Mouse (Mus musculus): Measurements from ENCODE around the gene Nubp1. TPM values are rescaled to one million over a fixed set of nuclear protein-coding genes. Genes with fewer than 3 reads are reported as not detected.

Gene Nubp1
- polyA plus RNA-seq, 1 experiment from 2014 or later = 49.7 TPM

GRCm38 (mm10) chr16:10438055-10438454 is 26.3 kb downstream of the Nubp1 start:
- no peak for ATAC-seq (ENCODE audit: low read depth)
- Histone ChIP-seq H3K9ac (replicated peaks; ENCODE audit: low read depth, low read length) (no peak overlapping the region), H3K4me2 (ENCODE audit: low read depth, low read length) (no peak overlapping the region), H3K4me3 (ENCODE audit: low read depth, low read length) (no peak overlapping the region), H3K4me1 (ENCODE audit: control insufficient read depth, insufficient read depth, low read length) (no peaks in the 10 kb centered on the region), H3K9me3 (ENCODE audit: control insufficient read depth, low read length) (no peaks in the 10 kb centered on the region), H3K27ac (ENCODE audit: low read depth, low read length) (no peak overlapping the region), H3K36me3 (ENCODE audit: control insufficient read depth, insufficient read depth, low read length) (no peaks in the 10 kb centered on the region), H3K27me3 (ENCODE audit: control insufficient read depth, insufficient read depth, low read length) (no peaks in the 10 kb centered on the region)
- 83% methylated on average over 5 of the region's 5 CpGs for WGBS

GRCm38 (mm10) chr16:10441328-10441727 is 29.6 kb downstream of the Nubp1 start:
- Histone ChIP-seq H3K4me3 (ENCODE audit: low read depth, low read length) (no peak overlapping the region), H3K36me3 (ENCODE audit: control insufficient read depth, insufficient read depth, low read length) (no peaks in the 10 kb centered on the region), H3K27ac (ENCODE audit: low read depth, low read length) (no peak overlapping the region), H3K9ac (replicated peaks; ENCODE audit: low read depth, low read length) (no peak overlapping the region), H3K27me3 (ENCODE audit: control insufficient read depth, insufficient read depth, low read length) (no peaks in the 10 kb centered on the region), H3K9me3 (ENCODE audit: control insufficient read depth, low read length) (no peaks in the 10 kb centered on the region), H3K4me1 (ENCODE audit: control insufficient read depth, insufficient read depth, low read length) (peaks cover 10% of the 10 kb centered on the region), H3K4me2 (ENCODE audit: low read depth, low read length) (no peak overlapping the region)
- no peak for ATAC-seq (ENCODE audit: low read depth)
- WGBS = 85% methylated on average over 6 of the region's 6 CpGs

- Histone ChIP-seq H3K9me3 (ENCODE audit: control insufficient read depth, low read length) (no peaks in the 10 kb centered on the region), H3K4me3 (ENCODE audit: low read depth, low read length) (no peak overlapping the region), H3K27ac (ENCODE audit: low read depth, low read length) (no peak overlapping the region), H3K9ac (replicated peaks; ENCODE audit: low read depth, low read length) (no peak overlapping the region), H3K27me3 (ENCODE audit: control insufficient read depth, insufficient read depth, low read length) (no peaks in the 10 kb centered on the region), H3K4me2 (ENCODE audit: low read depth, low read length) (no peak overlapping the region), H3K36me3 (ENCODE audit: control insufficient read depth, insufficient read depth, low read length) (no peaks in the 10 kb centered on the region), H3K4me1 (ENCODE audit: control insufficient read depth, insufficient read depth, low read length) (peaks cover 10% of the 10 kb centered on the region)
- ATAC-seq (ENCODE audit: low read depth) = no peak
- 95% methylated on average over 4 of the region's 4 CpGs for WGBS
Observed at GRCm38 (mm10) chr16:10441761-10442160, 30.0 kb downstream of the Nubp1 start.

- Histone ChIP-seq H3K36me3 (ENCODE audit: control insufficient read depth, insufficient read depth, low read length) (no peaks in the 10 kb centered on the region), H3K27ac (ENCODE audit: low read depth, low read length) (no peak overlapping the region), H3K9ac (replicated peaks; ENCODE audit: low read depth, low read length) (no peak overlapping the region), H3K4me2 (ENCODE audit: low read depth, low read length) (no peak overlapping the region), H3K4me1 (ENCODE audit: control insufficient read depth, insufficient read depth, low read length) (peaks cover 16% of the 10 kb centered on the region), H3K4me3 (ENCODE audit: low read depth, low read length) (no peak overlapping the region), H3K9me3 (ENCODE audit: control insufficient read depth, low read length) (no peaks in the 10 kb centered on the region), H3K27me3 (ENCODE audit: control insufficient read depth, insufficient read depth, low read length) (no peaks in the 10 kb centered on the region)
- no peak for ATAC-seq (ENCODE audit: low read depth)
Observed at GRCm38 (mm10) chr16:10443723-10444122, 32.0 kb downstream of the Nubp1 start.

- H3K9ac ChIP-seq (replicated peaks; ENCODE audit: low read depth, low read length) = peak overlapping the region; percentile 70
- H3K27ac ChIP-seq (ENCODE audit: low read depth, low read length) = peak overlapping the region; percentile 82
- H3K9me3 ChIP-seq (ENCODE audit: control insufficient read depth, low read length) = no peaks in the 10 kb centered on the region
- WGBS = 16% methylated on average over 13 of the region's 13 CpGs
- peaks cover 16% of the 10 kb centered on the region for H3K4me1 ChIP-seq (ENCODE audit: control insufficient read depth, insufficient read depth, low read length)
- ATAC-seq (ENCODE audit: low read depth) = peak; percentile 77
- H3K4me3 ChIP-seq (ENCODE audit: low read depth, low read length) = peak overlapping the region; percentile 59
- no peaks in the 10 kb centered on the region for H3K27me3 ChIP-seq (ENCODE audit: control insufficient read depth, insufficient read depth, low read length)
- H3K4me2 ChIP-seq (ENCODE audit: low read depth, low read length) = peak overlapping the region; percentile 93
- H3K36me3 ChIP-seq (ENCODE audit: control insufficient read depth, insufficient read depth, low read length) = no peaks in the 10 kb centered on the region
Observed at GRCm38 (mm10) chr16:10446573-10447263, 35.0 kb downstream of the Nubp1 start.

GRCm38 (mm10) chr16:10447264-10447594 is 35.5 kb downstream of the Nubp1 start, which contains the start of gene Tvp23a:
Gene Tvp23a, minus strand, starts transcription at chr16:10447362.
- Histone ChIP-seq H3K27ac (ENCODE audit: low read depth, low read length) (peak within 1 kb of the TSS; percentile 82), H3K36me3 (ENCODE audit: control insufficient read depth, insufficient read depth, low read length) (no peaks in the 10 kb centered on the region), H3K4me2 (ENCODE audit: low read depth, low read length) (peak within 1 kb of the TSS; percentile 93), H3K9me3 (ENCODE audit: control insufficient read depth, low read length) (no peaks in the 10 kb centered on the region), H3K4me3 (ENCODE audit: low read depth, low read length) (peak within 1 kb of the TSS; percentile 59), H3K4me1 (ENCODE audit: control insufficient read depth, insufficient read depth, low read length) (peaks cover 16% of the 10 kb centered on the region), H3K9ac (replicated peaks; ENCODE audit: low read depth, low read length) (peak within 1 kb of the TSS; percentile 70), H3K27me3 (ENCODE audit: control insufficient read depth, insufficient read depth, low read length) (no peaks in the 10 kb centered on the region)
- peak; percentile 99 for ATAC-seq (ENCODE audit: low read depth)
- 3% methylated on average over 12 of the region's 12 CpGs for WGBS

- Histone ChIP-seq H3K27me3 (ENCODE audit: control insufficient read depth, insufficient read depth, low read length) (no peaks in the 10 kb centered on the region), H3K27ac (ENCODE audit: low read depth, low read length) (peak overlapping the region; percentile 82; the same call in 1 of the 2 replicates), H3K36me3 (ENCODE audit: control insufficient read depth, insufficient read depth, low read length) (no peaks in the 10 kb centered on the region), H3K4me2 (ENCODE audit: low read depth, low read length) (peak overlapping the region; percentile 93), H3K9ac (replicated peaks; ENCODE audit: low read depth, low read length) (peak overlapping the region; percentile 70), H3K4me3 (ENCODE audit: low read depth, low read length) (peak overlapping the region; percentile 59), H3K4me1 (ENCODE audit: control insufficient read depth, insufficient read depth, low read length) (peaks cover 16% of the 10 kb centered on the region), H3K9me3 (ENCODE audit: control insufficient read depth, low read length) (no peaks in the 10 kb centered on the region)
- ATAC-seq (ENCODE audit: low read depth) = no peak
- 79% methylated on average over 2 of the region's 2 CpGs for WGBS
Observed at GRCm38 (mm10) chr16:10447781-10448180, 36.0 kb downstream of the Nubp1 start.

GRCm38 (mm10) chr16:10448931-10449330 is 37.2 kb downstream of the Nubp1 start:
- H3K4me2 ChIP-seq (ENCODE audit: low read depth, low read length) = no peak overlapping the region
- peaks cover 16% of the 10 kb centered on the region for H3K4me1 ChIP-seq (ENCODE audit: control insufficient read depth, insufficient read depth, low read length)
- H3K4me3 ChIP-seq (ENCODE audit: low read depth, low read length) = no peak overlapping the region
- no peaks in the 10 kb centered on the region for H3K36me3 ChIP-seq (ENCODE audit: control insufficient read depth, insufficient read depth, low read length)
- no peaks in the 10 kb centered on the region for H3K27me3 ChIP-seq (ENCODE audit: control insufficient read depth, insufficient read depth, low read length)
- no peak for ATAC-seq (ENCODE audit: low read depth)
- H3K9ac ChIP-seq (replicated peaks; ENCODE audit: low read depth, low read length) = no peak overlapping the region
- no peaks in the 10 kb centered on the region for H3K9me3 ChIP-seq (ENCODE audit: control insufficient read depth, low read length)
- WGBS = 92% methylated on average over 9 of the region's 9 CpGs
- no peak overlapping the region for H3K27ac ChIP-seq (ENCODE audit: low read depth, low read length)

GRCm38 (mm10) chr16:10451906-10452305 is 40.2 kb downstream of the Nubp1 start:
- Histone ChIP-seq H3K9ac (replicated peaks; ENCODE audit: low read depth, low read length) (no peak overlapping the region), H3K4me2 (ENCODE audit: low read depth, low read length) (no peak overlapping the region), H3K4me1 (ENCODE audit: control insufficient read depth, insufficient read depth, low read length) (peaks cover 5% of the 10 kb centered on the region; the same call in 1 of the 2 replicates), H3K36me3 (ENCODE audit: control insufficient read depth, insufficient read depth, low read length) (no peaks in the 10 kb centered on the region), H3K27me3 (ENCODE audit: control insufficient read depth, insufficient read depth, low read length) (no peaks in the 10 kb centered on the region), H3K27ac (ENCODE audit: low read depth, low read length) (no peak overlapping the region), H3K4me3 (ENCODE audit: low read depth, low read length) (no peak overlapping the region), H3K9me3 (ENCODE audit: control insufficient read depth, low read length) (no peaks in the 10 kb centered on the region)
- ATAC-seq (ENCODE audit: low read depth) = no peak
- WGBS = 89% methylated on average over 2 of the region's 2 CpGs
